8 mouse cellular contexts compared by ENCODE assay signal in genomic region chr17:24211631-24212440, GRCm38 (mm10). TPM values are rescaled to one million over a fixed set of nuclear protein-coding genes. Genes with fewer than 3 reads are reported as not detected.
DNase-seq lines count a peak whose midpoint lies in the region; ATAC-seq lines count a peak whose summit lies in the region.

No protein-coding gene starts in this region.

- peak overlapping the region; percentile 90 for H3K4me2 ChIP-seq in intestine, embryonic 14.5 days (ENCODE audit: low read length)
- peak overlapping the region; percentile 71 for H3K4me2 ChIP-seq in stomach, embryonic 16.5 days (ENCODE audit: low read depth, low read length)

- intact Hi-C loops in left cerebral cortex, postnatal 10 days (cut with DNase I): no loop called here

- H3K36me3 ChIP-seq in intestine, embryonic 14.5 days (ENCODE audit: control insufficient read depth, insufficient read depth, low read length): peaks cover 21% of the 10 kb centered on the region
- 0 out of 2 replicates have a peak, but pooled peaks cover 4% of the 10 kb centered on the region for H3K36me3 ChIP-seq in stomach, embryonic 16.5 days (ENCODE audit: control insufficient read depth, insufficient read depth, low read length)

- ATAC-seq in intestine, embryonic 14.5 days (replicated peaks; ENCODE audit: low FRiP score, low TSS enrichment, low read depth): no peak; the same call in 1 of the 2 replicates
- peak; percentile 14; the same call in 1 of the 2 replicates for ATAC-seq in stomach, embryonic 16.5 days (ENCODE audit: insufficient read depth, low FRiP score)

- H3K9ac ChIP-seq in intestine, embryonic 14.5 days (ENCODE audit: low read length): peak overlapping the region; percentile 58
- peak overlapping the region; percentile 73 for H3K9ac ChIP-seq in stomach, embryonic 16.5 days (ENCODE audit: low read length)

- peaks cover 59% of the 10 kb centered on the region for H3K4me1 ChIP-seq in intestine, embryonic 14.5 days (replicated peaks; ENCODE audit: control insufficient read depth, insufficient read depth, low read length)
- peaks cover 54% of the 10 kb centered on the region for H3K4me1 ChIP-seq in stomach, embryonic 16.5 days (ENCODE audit: control insufficient read depth, insufficient read depth, low read length)

- peak; percentile 87 for DNase-seq in layer of hippocampus, adult 11-12 months (ENCODE audit: low spot score)
- DNase-seq in layer of hippocampus, adult 9-10 months (ENCODE audit: low spot score): no peak
- DNase-seq in cerebellum, postnatal 10 days: peak; percentile 88 to 89
- DNase-seq in frontal cortex, postnatal 10 days (ENCODE audit: low spot score in 2 of 2): peak; percentile 82
- peak; percentile 75 for DNase-seq in intestine, embryonic 14.5 days (ENCODE audit: low spot score)
- peak; percentile 82 to 89 for DNase-seq in left cerebral cortex, postnatal 10 days (ENCODE audit: extremely low spot score in 1 of 2, low spot score in 2 of 2)
- DNase-seq in mesoderm, embryonic 11.5 days (ENCODE audit: low read depth, low spot score): peak; percentile 87

- H3K9me3 ChIP-seq in intestine, embryonic 14.5 days (ENCODE audit: control insufficient read depth, low read length): no peaks in the 10 kb centered on the region
- no peaks in the 10 kb centered on the region for H3K9me3 ChIP-seq in stomach, embryonic 16.5 days (replicated peaks; ENCODE audit: control insufficient read depth, low read length)

- H3K27ac ChIP-seq in intestine, embryonic 14.5 days (ENCODE audit: low read depth): peak overlapping the region; percentile 86
- H3K27ac ChIP-seq in stomach, embryonic 16.5 days (ENCODE audit: low read length): peak overlapping the region; percentile 79

- peak overlapping the region; percentile 39 for H3K4me3 ChIP-seq in intestine, embryonic 14.5 days (ENCODE audit: low read depth, low read length)
- H3K4me3 ChIP-seq in stomach, embryonic 16.5 days (replicated peaks; ENCODE audit: low read length): peak overlapping the region; percentile 44

- WGBS in intestine, embryonic 14.5 days: 3% methylated on average over 37 of the region's 37 CpGs
- 2% methylated on average over 37 of the region's 37 CpGs for WGBS in stomach, embryonic 16.5 days

- H3K27me3 ChIP-seq in intestine, embryonic 14.5 days (replicated peaks; ENCODE audit: control insufficient read depth, insufficient read depth, low read length): peaks cover 12% of the 10 kb centered on the region; the same call in 1 of the 2 replicates
- peaks cover 7% of the 10 kb centered on the region; the same call in 1 of the 2 replicates for H3K27me3 ChIP-seq in stomach, embryonic 16.5 days (ENCODE audit: control insufficient read depth, insufficient read depth, low read length)

RNA-seq across cellular contexts. Expression of gene Ntn3, which starts 2.5 kb away (rescaled TPM):
- polyA plus RNA-seq in intestine, embryonic 14.5 days (2014; fragmentation: Nextera tagmentation; extraction: Ambion mirVana): 7.8 and 8.7 TPM in 2 replicates
- total RNA-seq in left cerebral cortex, postnatal 10 days (2021): 10 to 100 TPM; 13.1 to 14.4 TPM
- polyA plus RNA-seq in stomach, embryonic 16.5 days (2015; fragmentation: Nextera tagmentation; extraction: Ambion mirVana): 4.0 and 5.4 TPM in 2 replicates

RNA-seq across cellular contexts. Expression of gene Tbc1d24, which starts 6.5 kb away (rescaled TPM):
- polyA plus RNA-seq in intestine, embryonic 14.5 days (2014; fragmentation: Nextera tagmentation; extraction: Ambion mirVana): 4.8 and 5.8 TPM in 2 replicates
- 10 to 100 TPM; 70.4 to 74.8 TPM for total RNA-seq in left cerebral cortex, postnatal 10 days (2021)
- polyA plus RNA-seq in stomach, embryonic 16.5 days (2015; fragmentation: Nextera tagmentation; extraction: Ambion mirVana): 3.6 and 5.4 TPM in 2 replicates

RNA-seq across cellular contexts. Expression of gene Tedc2, which starts 8.8 kb away (rescaled TPM):
- polyA plus RNA-seq in intestine, embryonic 14.5 days (2014; fragmentation: Nextera tagmentation; extraction: Ambion mirVana): 13.5 and 14.4 TPM in 2 replicates
- total RNA-seq in left cerebral cortex, postnatal 10 days (2021): 10 to 100 TPM in 1 of 2 experiments, 1 to 10 TPM in 1; 8.9 to 10.4 TPM
- polyA plus RNA-seq in stomach, embryonic 16.5 days (2015; fragmentation: Nextera tagmentation; extraction: Ambion mirVana): 7.6 and 9.7 TPM in 2 replicates

RNA-seq across cellular contexts. Expression of gene Ccnf, which starts 39.4 kb away (rescaled TPM):
- polyA plus RNA-seq in intestine, embryonic 14.5 days (2014; fragmentation: Nextera tagmentation; extraction: Ambion mirVana): 59.8 and 65.5 TPM in 2 replicates
- 1 to 10 TPM; 6.2 to 7.2 TPM for total RNA-seq in left cerebral cortex, postnatal 10 days (2021)
- 50.2 and 51.8 TPM in 2 replicates for polyA plus RNA-seq in stomach, embryonic 16.5 days (2015; fragmentation: Nextera tagmentation; extraction: Ambion mirVana)

RNA-seq across cellular contexts. Expression of gene Atp6v0c, which starts 42.3 kb away (rescaled TPM):
- 556 and 564 TPM in 2 replicates for polyA plus RNA-seq in intestine, embryonic 14.5 days (2014; fragmentation: Nextera tagmentation; extraction: Ambion mirVana)
- total RNA-seq in left cerebral cortex, postnatal 10 days (2021): 1,000 to 10,000 TPM; 1,322 to 1,387 TPM
- 504 and 564 TPM in 2 replicates for polyA plus RNA-seq in stomach, embryonic 16.5 days (2015; fragmentation: Nextera tagmentation; extraction: Ambion mirVana)
